Mouse (Mus musculus) layer of hippocampus, postnatal 14 days (tissue): ENCODE measurements around the gene Krt76. TPM values are rescaled to one million over a fixed set of nuclear protein-coding genes. Genes with fewer than 3 reads are reported as not detected.

Source experiments
- DNase-seq, 2 experiments: peaks; one replicate each; pipeline ENCODE4 v3.0.0; 2021 to 2022; ENCODE audit warnings: low spot score in 2 of 2, mixed read lengths in 1 of 2
- long read RNA-seq, 2 experiments: library from polyadenylated mRNA; stranded (forward); transcript quantifications; one replicate each; pipeline ENCODE4 v2.0.0; 2021
- total RNA-seq, 2 experiments: library from RNA; stranded (reverse); gene quantifications; 2 replicates each; pipeline ENCODE4 v1.2.3; 2021

The Krt76 gene
- total RNA-seq: not detected
- long read RNA-seq, experiment 1: 0 reads
- long read RNA-seq, experiment 2: 0 reads

DNA sequence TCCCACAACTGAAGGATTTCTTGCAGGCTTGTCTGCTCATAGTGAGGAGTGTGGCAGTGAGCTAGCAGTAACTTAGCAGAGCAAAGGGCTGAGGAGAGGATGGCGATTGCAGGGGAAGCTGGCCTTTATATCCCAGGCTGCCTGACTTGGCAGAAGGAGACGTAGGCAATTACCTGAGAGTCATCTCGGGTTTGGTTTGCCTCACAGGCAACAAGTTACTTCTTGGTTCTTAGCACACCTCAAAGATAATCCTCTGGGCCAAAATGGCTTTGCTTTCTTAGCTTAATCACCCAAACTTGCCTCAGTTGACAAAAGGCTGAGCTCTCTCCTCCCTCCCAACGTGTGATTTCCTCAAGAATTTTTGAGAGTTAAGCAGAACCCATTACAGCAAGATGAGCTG is at the start of gene Krt76:
Gene Krt76 (minus strand): TSS at position 101 of the 400 bp plus-strand sequence.
- DNase-seq: no peak

DNA sequence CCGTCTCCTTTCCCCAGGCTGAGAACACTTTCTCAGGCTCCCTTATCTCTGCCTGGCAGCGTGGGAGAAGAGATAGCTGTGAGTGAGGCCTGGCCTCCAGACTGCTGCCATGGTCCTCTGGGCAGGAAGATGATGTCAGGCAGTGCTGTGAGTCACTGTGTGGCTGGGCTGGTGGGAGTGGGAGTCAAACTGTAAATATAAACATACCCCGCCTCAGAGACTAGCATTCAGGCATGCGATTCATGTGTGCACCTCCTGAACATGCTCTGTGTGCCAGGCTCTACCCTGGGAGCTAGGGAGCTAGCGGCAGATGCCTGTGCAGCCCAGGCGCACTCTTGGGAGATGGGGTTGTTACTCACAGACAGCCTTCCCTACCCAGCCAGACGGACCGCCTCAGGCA is 49.2 kb upstream of the Krt76 start:
- DNase-seq: no peak

DNA sequence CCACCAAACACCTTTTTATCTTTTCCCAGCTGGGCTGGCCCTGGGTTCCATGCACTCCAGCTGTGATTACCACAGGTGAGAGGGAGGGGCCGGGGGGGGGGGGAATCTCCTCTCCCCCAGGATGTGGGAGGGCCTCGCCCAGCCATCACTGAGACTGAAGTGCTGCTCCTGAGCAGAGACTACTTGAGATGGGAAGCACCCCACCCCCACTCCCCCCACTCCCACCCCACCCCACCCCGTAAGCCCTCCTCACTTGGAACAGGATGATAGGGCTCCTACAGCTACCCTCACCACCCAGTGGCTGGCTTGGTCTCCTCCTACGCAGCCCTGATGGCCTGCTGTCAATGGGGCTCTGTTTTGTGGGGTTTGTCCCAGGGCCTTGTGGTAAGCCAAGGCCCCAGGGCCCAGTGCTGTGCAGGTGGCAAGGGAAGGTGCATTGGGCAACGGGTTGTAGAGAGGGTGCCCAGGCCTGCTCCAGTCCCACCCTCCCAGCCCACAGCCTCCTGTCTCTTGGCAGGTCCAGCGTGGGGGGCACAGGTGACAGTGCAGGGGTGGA is 47.6 kb upstream of the Krt76 start, which contains the start of gene Krt79:
Gene Krt79 (minus strand): TSS at position 51 of the 556 bp plus-strand sequence.
- no peak for DNase-seq

DNA sequence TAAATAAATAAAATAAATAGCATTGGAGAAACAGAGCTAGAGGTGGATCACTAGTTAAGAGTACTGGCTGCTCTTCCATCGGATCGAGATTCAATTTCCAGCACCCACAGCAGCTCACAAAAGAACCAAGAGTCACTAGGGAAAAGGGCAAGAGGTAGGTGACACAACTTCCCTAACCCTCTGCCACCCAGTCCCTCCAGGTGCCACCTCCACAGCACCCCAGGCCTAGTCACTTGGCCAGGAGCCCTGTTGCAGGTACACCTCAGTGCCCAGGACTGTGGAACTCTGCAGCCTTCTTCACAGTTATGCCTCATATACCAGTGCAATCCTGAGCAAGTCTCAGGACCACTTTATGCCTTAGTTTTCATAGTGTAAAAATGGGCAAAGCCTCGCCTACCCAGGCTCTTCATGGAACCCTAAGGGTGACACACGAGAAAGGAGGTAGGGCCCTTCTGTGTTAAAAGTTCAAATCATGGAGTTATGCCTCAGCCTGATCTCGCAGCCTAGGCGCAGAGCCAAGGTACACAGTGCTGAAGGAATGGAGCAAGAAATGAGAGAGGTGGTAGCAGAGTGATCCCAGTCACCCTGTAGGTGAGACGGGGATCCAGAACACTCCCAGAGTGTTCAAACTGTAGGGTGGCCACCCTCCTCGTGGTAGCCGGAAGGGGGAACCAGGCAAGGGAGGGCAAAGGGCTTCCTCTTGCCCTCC is 46.0 kb upstream of the Krt76 start:
- no peak for DNase-seq

DNA sequence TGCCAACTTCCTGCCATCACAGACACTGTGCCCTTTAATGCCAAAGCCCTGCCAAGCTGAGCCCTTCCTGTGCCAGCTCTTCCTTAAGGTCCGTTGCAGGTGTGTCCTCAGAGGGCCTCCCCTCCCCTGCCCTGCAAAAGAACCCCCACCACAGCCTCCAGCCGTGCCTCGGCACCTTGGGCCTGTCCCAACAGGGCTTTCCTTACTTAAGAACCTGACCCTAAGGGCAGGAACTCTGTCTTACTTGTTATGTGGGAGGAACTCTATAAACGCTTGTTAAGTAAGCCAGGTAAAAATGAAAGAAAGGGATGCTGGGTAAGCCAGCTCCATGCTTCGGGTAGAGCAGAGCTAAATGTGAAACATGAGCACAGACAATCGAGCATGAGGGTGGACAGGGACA is 40.3 kb upstream of the Krt76 start:
- DNase-seq: no peak

DNA sequence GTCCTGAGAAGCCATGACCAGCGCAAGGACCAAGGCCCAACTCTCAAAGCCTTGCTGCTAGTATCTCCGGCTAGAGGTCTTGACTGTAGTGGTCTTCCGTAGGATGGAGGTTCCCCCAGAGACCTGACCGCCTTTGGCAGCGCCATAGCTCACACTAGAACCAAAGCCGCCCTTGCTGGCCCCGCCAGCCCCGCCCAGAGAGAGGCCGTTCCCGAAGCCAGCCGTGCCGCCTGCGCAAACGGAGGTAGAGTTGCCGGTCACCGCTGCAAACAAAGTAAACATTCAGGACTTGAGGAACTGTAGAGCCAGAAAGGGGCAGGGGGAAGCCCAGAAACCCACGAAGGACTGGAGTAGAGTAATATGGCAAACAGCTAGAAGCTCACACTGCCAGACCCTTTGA is 36.9 kb upstream of the Krt76 start:
- no peak for DNase-seq

DNA sequence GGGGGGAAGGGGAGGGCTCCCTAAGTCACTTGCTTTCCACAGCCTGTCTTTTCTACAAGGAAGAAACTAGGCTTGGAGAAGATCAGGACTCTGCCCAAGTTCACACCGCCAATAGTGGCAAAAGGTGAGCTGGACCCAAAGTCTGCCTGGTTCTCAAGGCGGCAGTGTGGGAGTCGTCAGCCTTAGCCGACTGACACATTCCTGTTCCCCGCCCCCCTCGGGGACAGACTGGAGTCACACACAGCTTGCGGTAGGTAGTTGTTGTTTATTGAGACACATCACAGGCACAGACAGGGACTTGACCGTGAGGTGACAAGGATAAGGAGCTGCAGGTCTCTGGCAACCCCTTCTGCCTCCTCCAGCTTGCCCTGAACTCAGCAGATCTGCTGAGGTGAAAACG is 36.4 kb upstream of the Krt76 start:
- no peak for DNase-seq

DNA sequence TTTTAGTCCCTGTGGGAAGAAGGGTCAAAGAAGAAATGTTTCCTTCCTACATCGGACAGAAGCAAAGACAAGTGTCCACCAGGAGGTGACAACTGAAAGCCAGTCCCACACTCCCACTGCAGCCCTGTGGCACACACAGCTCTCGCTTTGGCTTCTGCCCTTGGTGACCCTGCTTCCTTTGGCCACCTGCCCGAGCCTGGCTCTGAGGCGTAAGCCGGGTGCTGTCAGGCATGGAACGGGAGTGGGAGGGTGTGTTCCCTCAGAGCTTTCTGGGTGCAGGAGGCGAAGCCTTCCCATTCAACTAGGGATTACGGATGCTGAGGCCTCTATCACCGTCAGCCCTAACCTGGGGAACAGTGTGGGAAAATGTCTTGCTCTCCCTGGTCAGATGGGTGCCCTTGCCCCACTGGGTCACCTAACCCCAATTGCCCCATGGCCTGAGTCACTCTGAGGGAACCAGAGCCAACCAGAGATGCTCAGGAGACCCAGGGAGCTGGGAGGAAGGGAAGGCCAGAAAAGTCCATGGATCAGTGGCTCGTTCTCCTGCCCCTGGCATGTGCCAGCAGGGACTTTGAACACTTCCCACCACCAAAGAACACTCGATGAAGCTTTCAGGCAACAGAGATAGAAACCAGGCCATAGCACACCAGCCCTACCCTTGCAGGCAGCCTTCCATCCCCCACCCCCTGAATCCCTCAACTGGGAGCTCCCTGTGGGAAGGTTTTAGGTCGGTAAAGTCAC is 34.8 kb upstream of the Krt76 start:
- DNase-seq: no peak

DNA sequence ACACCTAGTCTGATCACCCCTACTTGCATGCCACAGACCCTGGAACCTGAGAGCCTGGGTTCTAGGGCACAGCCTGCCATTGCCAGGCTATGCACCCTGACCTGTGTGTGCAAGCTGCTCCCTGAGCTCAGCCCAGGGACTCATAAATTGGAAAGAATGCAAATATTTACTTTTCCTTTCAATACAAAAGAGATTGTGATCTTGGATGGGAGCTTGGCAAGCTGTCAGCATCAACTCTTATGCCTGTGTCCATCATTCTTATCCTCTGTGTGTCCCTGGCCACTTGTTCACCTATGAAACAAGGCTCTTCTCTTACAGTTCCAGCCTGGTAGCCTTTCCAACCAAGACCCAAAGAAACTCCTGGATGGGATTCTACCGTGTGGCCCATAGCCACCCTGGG is 32.3 kb upstream of the Krt76 start:
- DNase-seq: no peak

DNA sequence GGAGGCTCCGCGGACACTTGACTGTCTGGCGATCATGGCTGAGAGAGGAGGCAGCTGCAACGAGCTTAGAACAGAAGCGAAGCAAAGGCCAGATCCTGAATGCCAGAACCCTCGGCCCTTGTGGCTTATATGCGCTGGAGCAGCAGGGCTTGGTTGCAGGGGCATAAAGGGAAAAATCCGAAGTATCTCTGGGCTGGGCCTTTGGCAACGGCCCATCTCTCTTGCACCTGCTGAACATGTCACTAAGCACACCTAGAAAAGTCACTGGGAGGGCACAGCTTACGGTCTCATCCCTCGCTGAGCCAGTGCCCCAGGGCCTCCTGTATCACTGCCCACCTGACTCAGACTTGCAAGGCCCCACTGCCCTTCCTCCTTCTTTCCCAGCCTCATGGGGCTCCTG is 31.9 kb upstream of the Krt76 start, which contains the start of gene Krt4:
Gene Krt4 (minus strand): TSS at position 101 of the 400 bp plus-strand sequence.
- DNase-seq: no peak

DNA sequence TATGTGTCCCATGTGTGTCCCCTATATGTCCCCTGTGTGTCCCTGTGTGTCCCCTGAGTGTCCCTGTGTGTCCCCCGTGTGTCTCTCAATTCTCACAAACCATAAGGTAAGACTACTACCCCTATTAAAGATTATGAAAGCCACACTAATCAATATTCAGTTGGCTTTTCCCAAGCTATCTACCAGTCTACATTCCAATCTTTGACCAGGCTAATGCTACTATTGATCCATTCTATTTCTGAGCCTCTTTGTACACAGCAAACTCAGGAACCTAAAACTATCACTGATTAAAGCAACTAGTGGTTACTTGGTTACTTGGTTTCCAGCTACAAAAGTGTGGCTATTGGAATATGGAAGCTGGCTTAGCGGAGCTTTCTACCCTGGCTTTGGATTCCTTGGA is 29.6 kb upstream of the Krt76 start:
- no peak for DNase-seq

DNA sequence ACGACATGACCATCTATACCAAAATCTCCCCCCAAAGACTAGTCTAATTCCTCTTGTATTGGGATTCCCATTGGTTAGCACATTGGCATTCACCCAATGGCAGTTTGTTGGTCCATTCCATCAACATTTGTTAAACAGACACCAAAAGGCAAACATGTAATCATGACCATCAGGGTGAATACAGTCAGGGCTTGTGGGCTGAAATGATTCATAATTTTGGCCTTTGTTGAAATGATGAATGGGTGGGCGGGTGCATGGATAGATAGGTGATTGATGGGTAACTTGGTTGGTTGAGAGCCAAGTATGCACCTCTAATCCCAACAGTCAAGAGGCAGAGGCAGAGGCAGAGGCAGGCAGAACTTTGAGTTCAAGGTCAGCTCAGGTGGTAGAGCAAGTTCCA is 23.4 kb upstream of the Krt76 start:
- no peak for DNase-seq

DNA sequence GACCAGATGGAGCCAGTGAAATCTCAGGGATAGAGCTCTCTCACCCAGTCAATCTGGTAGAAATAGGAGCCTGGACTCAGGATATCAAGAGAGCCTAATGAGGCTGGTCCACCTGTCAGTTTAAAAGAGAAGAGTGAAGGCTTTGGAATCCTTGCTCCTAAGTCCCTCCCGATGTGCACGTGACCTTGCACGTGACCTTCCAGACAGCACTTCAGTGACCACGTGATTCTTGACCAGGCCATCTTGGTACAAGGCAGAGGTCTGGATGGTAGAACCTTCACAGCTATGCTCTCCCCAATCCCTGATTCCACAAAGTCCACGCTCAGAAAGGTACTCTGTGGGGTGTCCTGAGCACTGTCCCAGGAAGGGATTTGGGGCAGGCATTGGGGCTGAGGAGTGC is 12.1 kb upstream of the Krt76 start:
- no peak for DNase-seq

DNA sequence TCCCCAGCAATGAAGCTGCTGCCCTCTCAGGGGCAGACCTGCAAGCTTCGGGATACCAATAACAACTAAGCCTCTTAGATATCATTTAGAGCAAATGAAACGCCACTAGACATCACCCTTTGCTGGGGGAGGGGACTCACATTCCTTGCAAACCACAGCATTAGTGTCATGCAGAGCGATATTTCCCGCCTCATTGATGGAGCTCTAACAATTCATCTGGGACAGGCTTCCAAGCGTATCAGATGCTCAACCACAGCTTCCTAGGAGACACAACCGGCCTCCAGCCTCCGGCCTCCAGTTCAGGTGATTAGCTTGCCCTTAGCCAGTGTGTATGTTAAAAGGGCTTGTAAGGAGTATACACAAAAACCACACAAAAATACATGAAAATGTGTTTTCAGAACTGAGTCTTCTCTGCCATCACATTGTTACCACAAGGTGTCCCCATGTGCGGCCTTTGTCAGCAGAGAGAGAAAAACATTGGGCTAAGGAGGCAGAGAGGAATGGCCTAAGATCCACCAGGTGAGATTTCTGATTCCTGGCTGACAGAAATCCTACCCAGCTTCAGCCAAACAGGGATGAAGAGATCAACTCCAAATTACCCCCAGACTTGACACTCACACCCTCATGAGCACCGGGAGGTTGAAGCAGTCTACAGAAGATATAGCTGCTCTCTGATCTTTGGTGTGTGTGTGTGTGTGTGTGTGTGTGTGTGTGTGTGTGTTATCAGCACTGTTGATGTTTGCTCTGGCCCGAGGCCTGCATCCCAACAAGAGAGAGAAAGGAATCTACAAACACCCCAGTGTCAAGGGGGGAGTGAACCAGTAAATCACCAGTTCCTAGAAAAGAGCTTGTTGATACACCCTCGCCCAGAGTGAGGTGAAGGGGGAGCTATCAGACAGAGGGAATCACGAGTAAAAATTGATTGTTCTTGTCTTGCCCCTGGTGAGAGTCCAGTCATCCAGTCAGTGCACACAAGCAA is 9.7 kb upstream of the Krt76 start:
- no peak for DNase-seq

DNA sequence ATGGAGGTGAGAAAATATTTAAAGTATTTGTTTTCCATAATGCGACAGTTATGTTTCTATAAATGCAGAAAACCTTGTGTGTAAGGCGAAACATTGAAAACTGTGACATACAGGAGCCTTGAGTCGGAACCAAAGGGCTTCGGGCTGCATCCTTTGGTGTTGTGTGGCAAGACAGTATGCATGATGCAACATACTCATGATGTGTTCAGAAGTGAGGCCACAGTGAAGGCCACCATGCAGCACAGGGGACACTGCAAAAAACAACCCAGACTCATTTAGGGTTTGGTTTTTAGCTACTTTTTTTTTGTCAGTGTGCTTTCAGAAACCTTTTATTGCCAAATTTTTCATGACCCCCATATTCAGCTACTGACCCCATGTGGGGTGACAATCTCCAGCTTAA is 2.5 kb upstream of the Krt76 start:
- no peak for DNase-seq

DNA sequence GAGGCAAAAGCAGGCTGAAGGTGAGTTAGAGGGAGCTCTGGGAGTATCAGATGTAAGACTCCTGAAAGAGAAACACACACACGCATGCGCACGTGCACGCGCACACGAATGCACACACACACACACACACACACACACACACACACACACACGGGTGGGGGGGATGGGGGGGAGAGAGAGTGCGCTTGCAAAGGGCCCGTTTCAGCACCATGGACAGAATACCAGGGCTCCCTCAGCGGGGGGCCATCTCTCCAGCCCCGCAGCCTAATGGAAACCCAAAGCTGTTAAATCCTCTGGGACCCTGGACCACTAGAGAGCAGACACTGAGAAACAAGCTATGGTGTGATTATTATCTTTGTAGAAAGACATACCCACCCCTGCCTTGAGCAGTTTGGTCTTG is 12.9 kb downstream of the Krt76 start:
- DNase-seq: no peak

DNA sequence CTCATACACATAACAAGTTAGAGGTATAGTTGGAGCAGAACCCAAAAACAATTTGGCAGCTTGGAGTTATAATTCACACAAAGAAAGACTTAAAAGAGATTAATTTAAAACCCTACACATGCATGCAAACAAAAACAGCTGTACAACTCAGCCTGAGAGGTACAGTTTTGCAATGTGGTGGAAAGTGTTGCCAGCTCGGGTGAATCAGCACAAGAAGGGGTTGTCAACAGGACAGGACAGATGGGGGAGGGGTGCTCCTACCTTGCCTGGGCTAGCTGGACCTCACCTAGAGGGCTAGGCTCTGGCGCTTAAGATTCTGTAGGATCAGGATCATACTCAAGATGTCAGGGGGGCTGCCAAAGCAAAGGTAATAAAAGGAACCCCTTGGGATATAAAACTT is 14.7 kb downstream of the Krt76 start:
- DNase-seq: no peak

DNA sequence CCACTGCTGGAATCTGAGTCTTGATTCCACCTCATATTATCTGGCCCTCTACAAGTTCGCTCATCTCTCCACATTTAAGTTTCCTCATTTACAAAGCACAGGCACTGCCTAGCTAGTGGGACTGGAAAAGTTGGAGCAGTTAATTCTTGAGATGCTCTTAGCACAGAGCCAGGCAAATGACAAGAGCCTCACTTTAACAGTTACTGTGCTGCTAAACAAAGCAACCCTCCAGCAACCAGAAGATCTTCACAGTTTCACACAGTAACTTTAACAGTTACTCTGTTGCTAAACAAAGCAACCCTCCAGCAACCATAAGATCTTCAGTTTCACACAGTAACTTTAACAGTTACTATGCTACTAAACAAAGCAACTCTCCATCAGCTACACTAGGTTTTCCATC is 18.3 kb downstream of the Krt76 start:
- DNase-seq: no peak

DNA sequence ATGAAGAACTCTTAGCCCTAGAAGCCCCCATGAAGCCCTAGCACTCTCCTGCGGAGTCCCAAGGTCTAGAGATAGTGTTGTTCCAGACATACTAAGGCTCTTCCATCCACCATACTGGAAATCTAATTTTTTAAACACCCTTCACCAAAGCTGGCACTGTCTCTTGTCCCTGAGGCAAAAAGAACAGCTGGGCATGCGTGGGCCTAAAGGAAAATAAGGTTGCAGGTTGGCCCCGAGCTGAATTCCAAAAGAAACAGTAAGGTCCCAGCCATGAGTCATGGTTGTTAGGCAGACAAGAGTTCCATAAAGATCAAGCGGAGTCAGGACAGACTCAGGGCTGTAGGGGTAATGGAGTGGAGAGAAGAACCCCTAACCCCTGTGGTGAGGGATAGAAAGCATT is 19.5 kb downstream of the Krt76 start:
- no peak for DNase-seq

DNA sequence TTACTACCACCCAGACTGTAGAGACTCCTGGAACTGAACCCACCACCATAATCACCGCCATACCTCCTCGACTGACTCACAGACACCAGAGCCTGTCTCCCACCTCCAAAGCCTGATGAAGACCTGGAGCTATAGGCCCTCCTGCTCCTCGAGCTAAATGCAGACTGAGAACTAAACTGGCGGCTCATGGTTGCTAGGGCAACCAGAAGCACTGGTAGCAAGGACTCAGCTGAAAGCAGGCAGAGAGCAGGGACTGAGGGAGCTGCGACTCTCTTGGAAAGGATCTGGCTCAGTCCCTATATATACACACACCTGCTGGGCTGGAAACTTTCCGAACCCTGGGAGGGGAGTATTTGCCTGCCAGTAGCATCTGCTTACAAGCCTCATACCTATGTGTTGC is 23.3 kb downstream of the Krt76 start, which contains the start of gene Krt77:
Gene Krt77 (minus strand): TSS at position 275 of the 400 bp plus-strand sequence.
- DNase-seq: peak; percentile 40 to 43

DNA sequence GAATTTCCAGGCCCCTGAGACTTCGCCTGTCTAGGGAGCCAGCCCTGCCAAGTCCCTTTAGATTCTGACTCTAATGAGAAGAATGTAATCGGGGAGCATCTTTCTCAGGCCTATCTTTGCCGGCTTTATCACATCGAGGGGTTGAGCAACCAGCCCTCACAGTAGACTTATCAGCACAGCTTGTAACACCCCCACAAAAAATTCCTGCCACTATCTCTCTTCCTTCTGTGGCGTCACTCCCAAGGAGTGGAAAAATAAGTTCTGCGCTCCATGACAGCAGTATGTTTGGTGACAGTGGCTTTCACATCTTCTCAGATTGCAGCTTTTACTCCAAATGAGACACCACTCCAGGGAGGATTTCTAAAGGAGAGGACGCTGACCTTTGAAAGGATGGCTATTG is 26.0 kb downstream of the Krt76 start:
- DNase-seq: peak in 1 of 2 experiments; percentile 31
